Mouse (Mus musculus) thymus, adult 2 months (tissue): ENCODE measurements around the gene L3hypdh. TPM values are rescaled to one million over a fixed set of nuclear protein-coding genes. Genes with fewer than 3 reads are reported as not detected.
"Not testable (repeated sequence)": the region's sequence is repeated elsewhere in the genome, so short reads cannot be mapped to it uniquely, and the experiment has no call there.

ENCODE experiments used
- DNase-seq: peaks from one replicate; pipeline ENCODE4 v3.0.0; 2021
- H3K27ac ChIP-seq: fragments of 200-500 bp; 2 replicates; pipeline ENCODE4 v1.5.1; 2012; ENCODE audit warnings: low read length, control low read depth; ENCODE audit not compliant: control insufficient read depth, insufficient read depth
- H3K27me3 ChIP-seq: fragments of 200-500 bp; 2 replicates; pipeline ENCODE4 v1.6.1; 2012; ENCODE audit warnings: mild to moderate bottlenecking, low read length, moderate library complexity, mixed read lengths; ENCODE audit not compliant: control insufficient read depth, insufficient read depth
- H3K36me3 ChIP-seq: fragments of 200-500 bp; 2 replicates; pipeline ENCODE4 v1.6.1; 2012; ENCODE audit warnings: mild to moderate bottlenecking, low read length, moderate library complexity; ENCODE audit not compliant: control insufficient read depth, insufficient read depth
- H3K4me1 ChIP-seq: fragments of 200-500 bp; replicated peaks from 2 replicates; pipeline ENCODE4 v1.6.1; 2012; ENCODE audit warnings: low read length; ENCODE audit not compliant: control insufficient read depth, insufficient read depth
- H3K4me3 ChIP-seq: fragments of 200-500 bp; 2 replicates; pipeline ENCODE4 v1.5.1; 2012; ENCODE audit warnings: mild to moderate bottlenecking, low read length, control low read depth, moderate library complexity; ENCODE audit not compliant: control insufficient read depth, insufficient read depth
- CTCF ChIP-seq: fragments of 200-500 bp; IDR thresholded peaks from 2 replicates; pipeline ENCODE4 v1.5.1; 2012; ENCODE audit warnings: mild to moderate bottlenecking, control low read depth, low read length, moderate library complexity, borderline replicate concordance; ENCODE audit not compliant: control insufficient read depth, poor library complexity, insufficient read depth; ENCODE audit errors: extremely low read depth
- POLR2A ChIP-seq: fragments of 200-500 bp; IDR thresholded peaks from 2 replicates; pipeline ENCODE4 v1.6.1; 2012; ENCODE audit warnings: mild to moderate bottlenecking, low read length, control low read depth, moderate library complexity; ENCODE audit not compliant: control insufficient read depth, poor library complexity, insufficient read depth; ENCODE audit errors: extremely low read depth
- WGBS: fragments of 180-500 bp; shearing (Covaris S2); methylation state at CpG from one replicate; pipeline ENCODE4 v1.1.7; 2018; 5-methylcytosine and 5-hydroxymethylcytosine counted together
- polyA plus RNA-seq: library from polyadenylated mRNA; depleted of rRNA; stranded (reverse); fragments of >200 nt; gene quantifications from 2 replicates; pipeline ENCODE4 v1.2.3, GENCODE M21; 2012

L3hypdh gene
- polyA plus RNA-seq, 1 experiment: 5.2 TPM

GRCm38 (mm10) chr12:72057780-72058179, 27.5 kb downstream of the L3hypdh start:
- Histone ChIP-seq H3K4me1 (no peaks in the 10 kb centered on the region), H3K27me3 (no peaks in the 10 kb centered on the region), H3K36me3 (no peaks in the 10 kb centered on the region), H3K4me3 (no peak overlapping the region), H3K27ac (no peak overlapping the region)
- TF ChIP-seq CTCF: no peak
- no peak for TF ChIP-seq POLR2A
- no peak for DNase-seq
- WGBS: 84% methylated on average over 1 of the region's 1 CpGs

- TF ChIP-seq CTCF: no peak
- TF ChIP-seq POLR2A: no peak
- H3K27ac ChIP-seq: no peak overlapping the region
- no peak for DNase-seq
- 74% methylated on average over 6 of the region's 6 CpGs for WGBS
- no peaks in the 10 kb centered on the region for H3K4me1 ChIP-seq
- no peak overlapping the region for H3K4me3 ChIP-seq
- no peaks in the 10 kb centered on the region for H3K27me3 ChIP-seq
- H3K36me3 ChIP-seq: no peaks in the 10 kb centered on the region
Measured at GRCm38 (mm10) chr12:72053851-72054250, 31.4 kb downstream of the L3hypdh start.

- no peak for DNase-seq
- Histone ChIP-seq H3K36me3 (no peaks in the 10 kb centered on the region), H3K4me3 (no peak overlapping the region), H3K27ac (no peak overlapping the region), H3K4me1 (no peaks in the 10 kb centered on the region), H3K27me3 (no peaks in the 10 kb centered on the region)
- TF ChIP-seq CTCF: no peak
- TF ChIP-seq POLR2A: no peak
- WGBS: 44% methylated on average over 6 of the region's 6 CpGs
Measured at GRCm38 (mm10) chr12:72053303-72053702, 31.9 kb downstream of the L3hypdh start.

GRCm38 (mm10) chr12:72052571-72052970, 32.7 kb downstream of the L3hypdh start:
- no peaks in the 10 kb centered on the region for H3K27me3 ChIP-seq
- no peak for DNase-seq
- H3K4me1 ChIP-seq: no peaks in the 10 kb centered on the region
- no peak overlapping the region for H3K27ac ChIP-seq
- H3K36me3 ChIP-seq: no peaks in the 10 kb centered on the region
- TF ChIP-seq POLR2A: no peak
- no peak for TF ChIP-seq CTCF
- no peak overlapping the region for H3K4me3 ChIP-seq
- WGBS: 85% methylated on average over 6 of the region's 6 CpGs

- Histone ChIP-seq H3K4me1 (no peaks in the 10 kb centered on the region), H3K4me3 (no peak overlapping the region), H3K27me3 (no peaks in the 10 kb centered on the region), H3K27ac (no peak overlapping the region), H3K36me3 (no peaks in the 10 kb centered on the region)
- no peak for DNase-seq
- no peak for TF ChIP-seq POLR2A
- WGBS: 92% methylated on average over 4 of the region's 4 CpGs
Measured at GRCm38 (mm10) chr12:72050821-72051220, 34.4 kb downstream of the L3hypdh start.

GRCm38 (mm10) chr12:72050156-72050555, 35.1 kb downstream of the L3hypdh start:
- not testable (repeated sequence) for H3K4me3 ChIP-seq, H3K4me1 ChIP-seq, H3K36me3 ChIP-seq, H3K27me3 ChIP-seq, DNase-seq, H3K27ac ChIP-seq
- WGBS: 90% methylated on average over 5 of the region's 5 CpGs

GRCm38 (mm10) chr12:72047513-72047912, 37.7 kb downstream of the L3hypdh start:
- no peak overlapping the region for H3K27ac ChIP-seq
- H3K4me3 ChIP-seq: no peak overlapping the region
- H3K36me3 ChIP-seq: no peaks in the 10 kb centered on the region
- DNase-seq: no peak
- WGBS: 2% methylated on average over 2 of the region's 2 CpGs
- TF ChIP-seq CTCF (no peak), POLR2A (no peak)
- no peaks in the 10 kb centered on the region for H3K4me1 ChIP-seq
- H3K27me3 ChIP-seq: no peaks in the 10 kb centered on the region
